Mouse (Mus musculus) forebrain, postnatal 0 days (tissue): ENCODE results near the gene Gmcl1. TPM values are rescaled to one million over a fixed set of nuclear protein-coding genes. Genes with fewer than 3 reads are reported as not detected.
A peak's percentile ranks its signal among the peaks of the same experiment; 100 is the strongest.

Experiments
- ATAC-seq: fragments of 200-750 bp; cut with Nextera tagmentation; 2 replicates; pipeline ENCODE4 v1.8.0; 2017; ENCODE audit warnings: mild to moderate bottlenecking, moderate library complexity
- DNase-seq: peaks from one replicate; pipeline ENCODE4 v3.0.0-alpha.2; 2015
- H3K27ac ChIP-seq: fragments of 300-500 bp; sonication (generic); 2 replicates; pipeline ENCODE4 v1.5.1; 2014; ENCODE audit warnings: low read depth, mild to moderate bottlenecking, antibody characterized with exemption, low read length, moderate library complexity, mixed read lengths
- H3K27me3 ChIP-seq: fragments of 300-500 bp; sonication (generic); 2 replicates; pipeline ENCODE4 v1.6.1; 2014; ENCODE audit warnings: mild to moderate bottlenecking, low read length, mixed read lengths; ENCODE audit not compliant: insufficient read depth
- H3K36me3 ChIP-seq: fragments of 300-500 bp; sonication (generic); 2 replicates; pipeline ENCODE4 v1.6.1; 2014; ENCODE audit warnings: mild to moderate bottlenecking, moderate library complexity; ENCODE audit not compliant: insufficient read depth
- H3K4me1 ChIP-seq: fragments of 300-500 bp; sonication (generic); 2 replicates; pipeline ENCODE4 v1.6.1; 2014; ENCODE audit warnings: antibody characterized with exemption; ENCODE audit not compliant: insufficient read depth
- H3K4me2 ChIP-seq: fragments of 300-500 bp; sonication (generic); 2 replicates; pipeline ENCODE4 v1.6.1; 2014; ENCODE audit warnings: low read depth, mild to moderate bottlenecking, moderate library complexity
- H3K4me3 ChIP-seq: fragments of 300-500 bp; sonication (generic); 2 replicates; pipeline ENCODE4 v1.5.1; 2014; ENCODE audit warnings: low read depth, low read length, mixed read lengths
- H3K9ac ChIP-seq: fragments of 300-500 bp; sonication (generic); 2 replicates; pipeline ENCODE4 v1.6.1; 2014; ENCODE audit warnings: mild to moderate bottlenecking
- H3K9me3 ChIP-seq: fragments of 300-500 bp; sonication (generic); 2 replicates; pipeline ENCODE4 v1.6.1; 2016; ENCODE audit warnings: low read length
- CTCF ChIP-seq: sonication (generic); IDR thresholded peaks from 2 replicates; pipeline ENCODE4 v1.5.1; 2016; ENCODE audit warnings: antibody characterized with exemption, control low read depth, low read depth
- WGBS: fragments of 180-500 bp; shearing (Covaris S2); extraction: QIAGEN DNeasy Blood & Tissue Kit; methylation state at CpG from one replicate; pipeline ENCODE4 v1.1.7; 2014; 5-methylcytosine and 5-hydroxymethylcytosine counted together
- polyA plus RNA-seq: library from polyadenylated mRNA; unstranded; fragments of >200 nt; fragmentation: Nextera tagmentation; extraction: Ambion mirVana; gene quantifications from 2 replicates; pipeline ENCODE4 v1.2.1, GENCODE M21; 2015
- total RNA-seq: library from RNA; depleted of rRNA; stranded (reverse); fragments of >200 nt; gene quantifications from 2 replicates; pipeline ENCODE4 v1.2.3, GENCODE M21; 2014

The Gmcl1 gene
- total and polyA plus RNA-seq, 2 experiments from 2014 or later = 23.6 to 26.5 TPM

DNA sequence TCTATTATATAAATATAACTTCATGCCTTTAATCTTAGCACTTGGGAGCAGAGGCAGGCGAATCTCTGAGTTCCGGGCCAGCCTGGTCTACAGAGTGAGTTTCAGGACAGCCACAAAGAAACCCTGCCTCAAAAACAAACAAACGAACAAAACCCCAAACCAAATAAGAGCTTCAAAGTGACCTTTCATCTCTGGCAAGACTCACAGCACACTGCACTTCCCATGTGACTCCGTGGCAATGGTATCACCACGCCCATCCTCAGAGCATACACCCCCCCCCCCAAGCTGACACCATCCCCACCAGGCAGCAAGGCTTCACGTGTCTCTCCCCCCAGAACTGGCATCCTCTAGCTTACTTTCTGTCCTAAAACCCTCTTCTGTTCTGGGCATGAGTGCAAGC, 35.3 kb downstream of the Gmcl1 start:
- no peak overlapping the region for H3K4me3 ChIP-seq
- H3K4me2 ChIP-seq = no peak overlapping the region
- H3K9me3 ChIP-seq = no peaks in the 10 kb centered on the region
- H3K9ac ChIP-seq = no peak overlapping the region
- H3K36me3 ChIP-seq = peaks cover 74% of the 10 kb centered on the region
- 87% methylated on average over 6 of the region's 6 CpGs for WGBS
- no peaks in the 10 kb centered on the region for H3K4me1 ChIP-seq
- H3K27me3 ChIP-seq = no peaks in the 10 kb centered on the region
- no peak for TF ChIP-seq CTCF
- H3K27ac ChIP-seq = no peak overlapping the region
- ATAC-seq (no peak), DNase-seq (no peak)

DNA sequence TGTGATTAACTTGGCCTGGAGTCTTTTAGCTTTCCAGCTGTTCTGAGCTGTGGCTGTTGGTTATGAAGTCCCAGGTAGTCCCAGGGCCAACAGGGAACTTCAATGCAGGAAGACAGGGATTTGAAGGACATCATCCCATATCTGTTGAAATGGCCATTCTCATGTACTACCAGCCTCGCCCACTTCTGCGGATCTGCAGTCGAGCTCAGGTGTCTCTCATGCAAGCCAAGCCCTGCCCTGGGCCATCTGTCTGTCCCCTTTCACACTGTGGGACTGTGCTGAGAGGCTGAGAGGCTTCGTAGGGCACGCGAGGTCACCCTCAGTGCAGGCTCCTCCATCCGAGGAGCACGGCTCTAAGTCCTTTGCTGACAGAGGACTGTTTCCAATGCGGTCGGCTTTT, 37.0 kb downstream of the Gmcl1 start:
- Histone ChIP-seq H3K4me2 (no peak overlapping the region), H3K27me3 (no peaks in the 10 kb centered on the region), H3K9ac (no peak overlapping the region), H3K36me3 (peaks cover 62% of the 10 kb centered on the region), H3K27ac (no peak overlapping the region), H3K4me3 (no peak overlapping the region), H3K9me3 (no peaks in the 10 kb centered on the region), H3K4me1 (no peaks in the 10 kb centered on the region)
- no peak for ATAC-seq
- 90% methylated on average over 10 of the region's 10 CpGs for WGBS
- no peak for DNase-seq
- TF ChIP-seq CTCF = no peak

DNA sequence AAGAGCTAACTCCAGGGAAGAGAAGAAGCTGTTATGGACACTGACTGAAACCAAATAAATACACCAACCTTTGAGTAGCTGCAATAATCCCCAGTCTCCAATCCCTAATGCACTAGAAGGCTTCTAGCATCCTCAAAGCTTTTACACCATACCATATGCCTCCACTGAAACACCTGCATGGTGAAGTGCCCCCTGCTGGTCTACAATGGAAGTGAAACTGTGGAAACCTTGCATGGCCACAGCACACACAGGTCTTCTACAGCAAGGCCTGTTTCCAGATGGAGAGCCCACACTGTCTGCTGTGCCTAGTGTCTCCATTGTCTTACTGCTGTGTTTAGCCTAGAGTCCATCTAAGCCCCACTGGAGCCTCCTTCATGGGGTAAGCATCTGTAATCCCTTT, 38.7 kb downstream of the Gmcl1 start:
- H3K36me3 ChIP-seq = peaks cover 59% of the 10 kb centered on the region

DNA sequence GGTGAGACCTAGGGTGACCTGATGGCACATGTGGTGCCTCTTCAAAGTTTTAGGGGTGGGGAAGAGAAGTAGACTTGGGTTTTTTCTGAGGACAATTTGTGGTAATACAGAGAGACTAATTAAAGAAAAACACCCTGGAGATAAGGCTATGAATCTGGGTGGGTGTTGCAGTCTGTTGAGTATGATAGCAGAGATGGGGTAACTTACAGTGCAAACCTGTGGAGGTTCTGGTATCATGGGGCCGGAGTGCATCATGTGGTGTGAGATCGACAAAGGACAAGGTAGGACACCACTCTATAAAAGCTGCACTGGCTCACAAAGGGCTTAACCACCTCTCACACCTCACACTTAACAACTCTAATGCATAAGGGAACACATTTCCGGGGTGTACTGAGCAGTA, 43.5 kb downstream of the Gmcl1 start:
- H3K4me1 ChIP-seq = no peaks in the 10 kb centered on the region
- H3K27me3 ChIP-seq = no peaks in the 10 kb centered on the region
- WGBS = 93% methylated on average over 3 of the region's 3 CpGs
- H3K27ac ChIP-seq = no peak overlapping the region
- no peak for ATAC-seq
- no peak for TF ChIP-seq CTCF
- H3K36me3 ChIP-seq = peaks cover 38% of the 10 kb centered on the region
- no peak overlapping the region for H3K9ac ChIP-seq
- H3K4me2 ChIP-seq = no peak overlapping the region
- no peaks in the 10 kb centered on the region for H3K9me3 ChIP-seq
- no peak overlapping the region for H3K4me3 ChIP-seq
- no peak for DNase-seq

More for the DNA sequence above, 38.7 kb downstream of the Gmcl1 start:
- no peak overlapping the region for H3K9ac ChIP-seq
- ATAC-seq (no peak), DNase-seq (peak; percentile 36)
- H3K4me1 ChIP-seq = no peaks in the 10 kb centered on the region
- H3K4me3 ChIP-seq = no peak overlapping the region
- no peaks in the 10 kb centered on the region for H3K9me3 ChIP-seq
- H3K4me2 ChIP-seq = no peak overlapping the region
- no peaks in the 10 kb centered on the region for H3K27me3 ChIP-seq
- no peak overlapping the region for H3K27ac ChIP-seq
- peak; percentile 79 for TF ChIP-seq CTCF

DNA sequence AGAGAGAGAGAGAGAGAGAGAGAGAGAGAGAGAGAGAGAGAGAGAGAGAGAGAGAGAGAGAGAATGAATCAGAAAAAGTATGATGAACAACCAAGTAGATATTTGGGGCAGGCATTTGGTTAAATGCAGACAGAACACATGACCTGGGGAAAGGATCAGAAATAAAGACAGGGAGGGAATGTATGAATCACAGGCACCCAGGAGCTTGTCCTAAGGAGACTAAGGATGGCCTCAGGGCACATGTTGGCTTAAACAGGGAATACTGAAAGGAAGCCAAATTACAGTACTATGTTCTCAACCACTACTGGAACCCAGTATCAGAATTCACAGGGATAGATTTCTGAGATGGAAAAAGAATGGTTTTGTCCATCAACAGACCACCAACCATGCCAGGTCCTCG, 46.2 kb downstream of the Gmcl1 start:
- Histone ChIP-seq H3K36me3 (peaks cover 39% of the 10 kb centered on the region), H3K4me2 (no peak overlapping the region), H3K9me3 (no peaks in the 10 kb centered on the region), H3K4me1 (peaks cover 7% of the 10 kb centered on the region), H3K27ac (no peak overlapping the region), H3K4me3 (no peak overlapping the region), H3K9ac (no peak overlapping the region), H3K27me3 (no peaks in the 10 kb centered on the region)
- DNase-seq (no peak), ATAC-seq (no peak)
- 68% methylated on average over 1 of the region's 1 CpGs for WGBS
- no peak for TF ChIP-seq CTCF

DNA sequence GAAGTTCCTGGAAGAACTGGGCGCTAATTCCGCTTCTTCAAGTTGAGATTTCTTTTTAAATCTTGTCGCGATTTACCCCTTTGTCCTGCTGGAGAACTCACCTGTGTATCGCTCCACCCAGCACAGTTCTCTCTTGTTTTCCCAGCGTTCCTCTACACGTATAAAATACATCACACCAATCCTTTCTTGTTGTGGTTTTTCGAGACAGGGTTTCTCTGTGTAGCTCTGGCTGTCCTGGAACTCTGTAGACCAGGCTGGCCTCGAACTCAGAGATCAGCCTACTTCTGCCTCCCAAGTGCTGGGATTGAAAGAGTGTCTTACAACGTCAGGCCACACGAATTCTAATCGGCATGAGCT, 48.5 kb downstream of the Gmcl1 start:
- peaks cover 41% of the 10 kb centered on the region for H3K36me3 ChIP-seq
- peaks cover 7% of the 10 kb centered on the region for H3K4me1 ChIP-seq

DNA sequence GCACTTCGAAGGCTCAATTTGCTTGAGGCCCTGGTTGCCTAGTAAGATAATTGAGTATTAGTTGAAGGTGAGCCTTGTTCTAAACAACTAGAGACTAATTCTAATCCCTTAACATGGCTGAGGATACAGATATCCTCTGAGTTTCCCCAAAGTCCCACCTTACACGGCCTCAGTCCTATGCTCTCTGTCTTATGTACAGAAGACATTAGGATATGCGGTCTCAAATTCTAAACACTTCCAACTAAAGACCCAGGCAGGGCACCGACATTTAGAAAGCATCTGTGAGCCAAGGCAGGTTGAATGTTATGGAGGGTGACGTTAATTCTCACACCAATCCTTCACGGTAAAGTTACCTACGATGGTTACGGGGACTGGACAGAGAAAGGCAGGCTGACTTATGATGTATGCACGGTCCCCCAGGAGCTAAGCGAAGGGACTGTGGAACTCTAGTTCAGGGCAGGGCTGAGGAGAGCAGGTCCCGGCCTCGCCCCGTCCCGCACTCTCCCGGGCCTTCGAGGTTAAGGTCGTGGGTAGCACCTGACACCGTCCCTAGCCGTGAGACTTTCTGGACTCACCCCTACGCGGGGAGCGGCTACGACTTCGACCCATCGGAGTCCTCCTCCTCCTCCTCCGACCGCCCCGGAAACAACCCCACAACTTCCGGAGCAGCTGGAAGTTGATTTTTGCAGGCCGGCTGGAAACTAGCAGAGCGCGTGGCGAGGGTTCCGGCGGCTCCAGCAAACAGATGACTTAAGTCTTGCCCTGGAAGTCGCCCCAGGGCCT, 49.1 kb downstream of the Gmcl1 start, which contains the start of gene Snrnp27:
TSS of gene Snrnp27 (minus strand) at position 651 of the 783 bp plus-strand sequence.
- H3K27ac ChIP-seq = peak within 1 kb of the TSS; percentile 70; the same call in 1 of the 2 replicates
- no peaks in the 10 kb centered on the region for H3K9me3 ChIP-seq
- H3K36me3 ChIP-seq = peaks cover 46% of the 10 kb centered on the region
- no peaks in the 10 kb centered on the region for H3K27me3 ChIP-seq
- peak; percentile 96 for ATAC-seq
- peaks cover 7% of the 10 kb centered on the region for H3K4me1 ChIP-seq
- H3K9ac ChIP-seq = peak within 1 kb of the TSS; percentile 81
- 3% methylated on average over 36 of the region's 36 CpGs for WGBS
- TF ChIP-seq CTCF = no peak
- H3K4me3 ChIP-seq = peak within 1 kb of the TSS; percentile 90
- peak; percentile 94 for DNase-seq
- H3K4me2 ChIP-seq = peak within 1 kb of the TSS; percentile 77

More for the DNA sequence above, 48.5 kb downstream of the Gmcl1 start:
- Histone ChIP-seq H3K9ac (peak overlapping the region; percentile 81), H3K9me3 (no peaks in the 10 kb centered on the region), H3K4me2 (peak overlapping the region; percentile 77), H3K27me3 (no peaks in the 10 kb centered on the region), H3K4me3 (peak overlapping the region; percentile 90), H3K27ac (no peak overlapping the region)
- WGBS = 34% methylated on average over 12 of the region's 12 CpGs
- DNase-seq (no peak), ATAC-seq (peak; percentile 40)
- no peak for TF ChIP-seq CTCF
